Mouse (Mus musculus) mesoderm, embryonic 11.5 days (tissue): ENCODE data around the gene Borcs6.
"Not testable (repeated sequence)": the region's sequence is repeated elsewhere in the genome, so short reads cannot be mapped to it uniquely, and the experiment has no call there.

Source experiments
- DNase-seq: peaks from one replicate; pipeline ENCODE4 v3.0.0-alpha.2; 2012; ENCODE audit warnings: low read depth, low spot score

The Borcs6 gene

GRCm38 (mm10) chr11:69088856-69089615 lies 29.5 kb downstream of the Borcs6 start:
- no peak for DNase-seq

- no peak for DNase-seq
Observed at GRCm38 (mm10) chr11:69089616-69090290, 30.2 kb downstream of the Borcs6 start.

- DNase-seq: no peak
Observed at GRCm38 (mm10) chr11:69090367-69090766, 30.9 kb downstream of the Borcs6 start.

- DNase-seq: no peak
Observed at GRCm38 (mm10) chr11:69091566-69092385, 32.3 kb downstream of the Borcs6 start.

GRCm38 (mm10) chr11:69092386-69092751 lies 32.9 kb downstream of the Borcs6 start:
- DNase-seq: peak; percentile 80

- DNase-seq: no peak
Observed at GRCm38 (mm10) chr11:69092871-69093270, 33.4 kb downstream of the Borcs6 start.

- DNase-seq: not testable (repeated sequence)
Observed at GRCm38 (mm10) chr11:69093856-69094255, 34.3 kb downstream of the Borcs6 start.

- peak; percentile 98 for DNase-seq
Observed at GRCm38 (mm10) chr11:69094697-69095429, 35.3 kb downstream of the Borcs6 start, which contains the start of gene Per1. Gene Per1 (plus strand): TSS chr11:69095217.

- DNase-seq: no peak
Observed at GRCm38 (mm10) chr11:69095511-69096231, 36.2 kb downstream of the Borcs6 start.

- DNase-seq: no peak
Observed at GRCm38 (mm10) chr11:69096360-69096986, 37.0 kb downstream of the Borcs6 start.

- DNase-seq: peak; percentile 85
Observed at GRCm38 (mm10) chr11:69096987-69097900, 37.7 kb downstream of the Borcs6 start.

- no peak for DNase-seq
Observed at GRCm38 (mm10) chr11:69098039-69098761, 38.7 kb downstream of the Borcs6 start.

GRCm38 (mm10) chr11:69098762-69099091 lies 39.2 kb downstream of the Borcs6 start:
- peak; percentile 95 for DNase-seq

- peak; percentile 27 for DNase-seq
Observed at GRCm38 (mm10) chr11:69099177-69099914, 39.8 kb downstream of the Borcs6 start.

- peak; percentile 86 for DNase-seq
Observed at GRCm38 (mm10) chr11:69099915-69100345, 40.4 kb downstream of the Borcs6 start.

GRCm38 (mm10) chr11:69100639-69101360 lies 41.3 kb downstream of the Borcs6 start:
- DNase-seq: no peak
